Mouse (Mus musculus) ES-E14 (cell line): Measurements from ENCODE around the gene Umodl1.

ENCODE experiments used
- CHD2 ChIP-seq: IDR thresholded peaks from 2 replicates; pipeline ENCODE4 v1.6.1; 2014; ENCODE audit warnings: mild to moderate bottlenecking, low read depth, low read length, inconsistent platforms
- MAFK ChIP-seq: IDR thresholded peaks from 2 replicates; pipeline ENCODE4 v1.6.1; 2014; ENCODE audit warnings: mild to moderate bottlenecking, low read depth, low read length, inconsistent platforms; ENCODE audit not compliant: insufficient read depth
- ZC3H11A ChIP-seq: IDR thresholded peaks from 2 replicates; pipeline ENCODE4 v1.6.1; 2012; ENCODE audit warnings: low read depth, mild to moderate bottlenecking, inconsistent platforms, low read length, borderline replicate concordance
- ZNF384 ChIP-seq: IDR thresholded peaks from 2 replicates; pipeline ENCODE4 v1.6.1; 2012; ENCODE audit warnings: low read depth, low read length, inconsistent platforms

DNA sequence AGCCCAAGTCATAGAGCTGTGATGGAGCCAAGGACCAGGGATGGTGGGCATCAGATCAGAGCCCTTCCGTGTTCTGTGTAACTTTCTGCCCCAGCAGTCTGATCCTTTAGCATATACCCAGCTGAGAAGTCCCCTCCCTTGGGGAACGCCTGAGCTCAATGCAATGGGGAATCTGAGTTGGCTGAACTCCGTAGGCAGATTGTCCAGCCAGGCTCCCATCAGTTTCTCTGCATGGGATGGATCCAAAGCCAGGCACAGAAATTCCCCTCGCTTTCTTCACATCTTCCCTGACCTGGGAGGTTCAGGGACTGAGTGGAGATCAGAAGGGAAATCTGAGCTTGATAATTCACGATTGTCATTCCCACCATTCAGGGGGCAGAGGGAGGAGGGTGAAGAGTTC lies 19.1 kb upstream of the Umodl1 start:
- TF ChIP-seq ZNF384 (no peak), ZC3H11A (no peak), MAFK (no peak), CHD2 (no peak)
